Mouse (Mus musculus): ENCODE results near the gene Garem2. TPM values are rescaled to one million over a fixed set of nuclear protein-coding genes. Genes with fewer than 3 reads are reported as not detected.
A peak's percentile ranks its signal among the peaks of the same experiment; 100 is the strongest.

Gene Garem2
- polyA plus RNA-seq, 1 experiment from 2014 or later = 24.9 TPM

DNA sequence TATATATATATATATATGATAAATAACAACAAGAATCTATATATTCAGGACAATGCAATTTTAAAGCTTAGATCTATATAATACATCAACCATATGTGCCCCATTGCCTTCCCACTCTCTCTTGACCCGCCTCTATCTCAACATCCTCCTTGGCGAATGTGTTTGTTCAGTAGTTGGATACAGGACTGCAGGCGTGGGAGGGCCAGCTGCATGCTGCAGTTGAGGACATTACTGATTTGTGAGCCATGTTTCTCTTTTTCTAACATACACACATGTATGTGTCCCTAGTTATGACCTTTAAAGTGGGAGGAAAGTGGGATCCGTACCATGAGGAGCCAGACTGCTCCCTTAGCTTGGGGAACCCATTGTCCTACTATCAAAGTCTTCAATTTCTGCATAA is 26.3 kb downstream of the Garem2 start:
- ATAC-seq (ENCODE audit: low FRiP score, low read depth) = no peak
- WGBS = 89% methylated on average over 4 of the region's 4 CpGs
- Histone ChIP-seq H3K4me3 (no peak overlapping the region), H3K27me3 (no peaks in the 10 kb centered on the region), H3K36me3 (peaks cover 84% of the 10 kb centered on the region), H3K9me3 (no peaks in the 10 kb centered on the region), H3K4me2 (replicated peaks) (no peak overlapping the region), H3K9ac (replicated peaks) (no peak overlapping the region), H3K27ac (replicated peaks) (no peak overlapping the region), H3K4me1 (no peaks in the 10 kb centered on the region)

DNA sequence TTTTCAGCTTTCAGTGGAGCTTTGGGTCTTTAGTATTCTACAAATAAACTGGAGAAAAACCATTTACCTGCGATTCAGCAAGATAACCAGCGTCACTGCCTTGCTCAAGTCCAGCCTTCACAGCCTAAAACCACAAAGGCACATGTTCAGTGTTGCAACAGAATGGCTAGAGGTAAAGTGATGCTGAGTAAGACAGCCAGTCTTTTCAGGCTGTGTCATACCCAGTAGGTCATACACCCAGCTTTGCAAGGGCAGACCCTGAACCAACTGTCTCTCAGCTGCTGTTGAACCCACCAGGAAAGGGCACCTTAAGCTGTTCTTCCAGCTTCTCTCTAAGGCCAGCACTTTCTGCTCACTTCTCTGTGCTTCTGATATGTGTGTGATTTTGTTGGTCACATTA is 27.2 kb downstream of the Garem2 start:
- H3K9me3 ChIP-seq = no peaks in the 10 kb centered on the region
- H3K27ac ChIP-seq (replicated peaks) = no peak overlapping the region
- no peak overlapping the region for H3K4me3 ChIP-seq
- H3K36me3 ChIP-seq = peaks cover 78% of the 10 kb centered on the region
- H3K9ac ChIP-seq (replicated peaks) = no peak overlapping the region
- no peak overlapping the region for H3K4me2 ChIP-seq (replicated peaks)
- H3K27me3 ChIP-seq = no peaks in the 10 kb centered on the region
- ATAC-seq (ENCODE audit: low FRiP score, low read depth) = no peak
- WGBS = 89% methylated on average over 2 of the region's 2 CpGs
- H3K4me1 ChIP-seq = no peaks in the 10 kb centered on the region

DNA sequence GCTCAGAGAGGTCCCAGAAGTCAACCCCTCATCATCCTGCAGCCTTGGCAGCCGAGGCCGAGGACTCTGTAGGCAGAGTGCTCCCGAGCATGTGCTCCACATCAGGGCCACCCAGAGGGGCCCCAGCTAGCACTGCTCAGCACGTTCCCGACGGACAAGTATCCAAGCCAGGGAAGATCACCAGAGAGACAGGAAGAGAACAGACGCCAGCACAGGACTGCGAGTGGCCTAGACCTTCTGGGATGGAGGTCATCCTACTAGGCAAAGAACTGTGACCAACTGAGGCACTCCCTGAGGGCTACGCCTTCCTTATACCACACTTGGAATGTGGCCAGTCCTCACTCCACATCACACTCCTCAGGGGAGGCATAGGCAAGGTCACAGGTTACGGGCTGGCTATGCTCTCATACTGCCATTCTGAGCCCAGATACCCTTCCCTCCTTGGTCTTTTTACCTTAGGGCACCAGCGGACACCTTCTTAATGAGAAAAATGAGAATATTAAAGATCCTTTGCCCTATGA is 30.8 kb downstream of the Garem2 start:
- Histone ChIP-seq H3K27me3 (no peaks in the 10 kb centered on the region), H3K9me3 (no peaks in the 10 kb centered on the region), H3K27ac (replicated peaks) (no peak overlapping the region), H3K36me3 (peaks cover 72% of the 10 kb centered on the region), H3K9ac (replicated peaks) (no peak overlapping the region), H3K4me1 (no peaks in the 10 kb centered on the region), H3K4me3 (no peak overlapping the region), H3K4me2 (replicated peaks) (no peak overlapping the region)
- WGBS = 96% methylated on average over 11 of the region's 11 CpGs
- no peak for ATAC-seq (ENCODE audit: low FRiP score, low read depth)

DNA sequence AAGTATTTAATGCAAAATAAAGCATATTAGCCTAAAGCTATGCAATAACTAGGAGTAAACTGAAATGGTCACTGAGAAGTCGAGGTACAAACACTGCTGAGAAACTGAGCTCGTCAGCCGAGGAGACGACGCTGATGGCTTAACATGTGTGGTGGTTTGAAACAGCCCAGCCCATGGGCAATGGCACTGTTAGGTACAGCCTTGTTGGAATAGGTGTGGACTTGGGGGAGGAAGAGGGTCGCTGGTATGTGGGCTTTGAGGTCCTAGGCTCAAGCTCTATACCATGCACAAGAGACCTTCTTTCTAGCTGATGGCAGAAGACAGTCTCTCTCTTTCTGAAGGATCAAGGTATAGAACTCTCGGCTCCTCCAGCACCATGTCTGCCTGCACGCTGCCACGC is 32.3 kb downstream of the Garem2 start:
- Histone ChIP-seq H3K36me3 (peaks cover 75% of the 10 kb centered on the region), H3K4me1 (no peaks in the 10 kb centered on the region), H3K27ac (replicated peaks) (no peak overlapping the region), H3K9ac (replicated peaks) (no peak overlapping the region), H3K4me3 (no peak overlapping the region), H3K9me3 (no peaks in the 10 kb centered on the region), H3K27me3 (no peaks in the 10 kb centered on the region), H3K4me2 (replicated peaks) (no peak overlapping the region)
- no peak for ATAC-seq (ENCODE audit: low FRiP score, low read depth)
- 93% methylated on average over 9 of the region's 9 CpGs for WGBS

DNA sequence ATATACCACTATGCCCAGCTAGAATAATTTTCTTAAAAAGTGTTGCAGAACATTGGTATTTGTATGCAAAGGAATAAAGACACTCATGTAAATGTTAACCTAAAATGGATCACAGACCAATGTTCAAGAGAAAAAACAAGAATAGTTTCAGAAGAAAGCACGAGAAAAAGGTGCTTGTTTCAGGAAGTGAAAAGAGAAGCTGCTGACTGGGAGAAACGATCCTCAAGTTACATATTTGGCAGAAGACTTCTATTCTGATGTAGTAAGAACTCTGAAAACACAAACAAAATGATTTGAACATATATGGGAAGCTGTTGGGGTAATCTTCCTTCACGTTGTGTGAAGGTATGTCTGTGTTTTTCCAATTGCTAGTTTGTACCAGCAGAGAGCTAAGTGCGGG is 33.2 kb downstream of the Garem2 start:
- Histone ChIP-seq H3K27me3 (no peaks in the 10 kb centered on the region), H3K36me3 (peaks cover 79% of the 10 kb centered on the region), H3K4me2 (replicated peaks) (no peak overlapping the region), H3K27ac (replicated peaks) (no peak overlapping the region), H3K9ac (replicated peaks) (no peak overlapping the region), H3K4me3 (no peak overlapping the region), H3K4me1 (no peaks in the 10 kb centered on the region), H3K9me3 (no peaks in the 10 kb centered on the region)
- no peak for ATAC-seq (ENCODE audit: low FRiP score, low read depth)
- 93% methylated on average over 4 of the region's 4 CpGs for WGBS

DNA sequence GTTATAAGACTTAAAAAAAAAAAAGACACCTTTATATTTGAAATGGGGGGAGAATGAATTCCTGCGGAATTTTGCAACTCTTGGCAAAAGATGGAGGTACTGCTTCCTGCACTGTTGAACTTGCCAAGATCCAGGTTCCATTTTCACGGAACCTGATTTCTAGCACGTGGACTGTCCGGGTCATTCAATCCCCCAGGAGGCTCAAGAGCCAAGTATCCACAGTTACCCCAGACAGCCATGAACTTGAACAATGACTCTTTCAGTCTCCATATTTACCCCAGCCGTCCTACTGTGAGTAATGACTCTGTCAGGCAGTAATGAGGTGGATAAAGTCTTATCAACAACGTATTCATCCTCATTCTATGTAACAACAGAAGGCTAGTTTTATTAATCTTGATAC is 41.6 kb downstream of the Garem2 start:
- 88% methylated on average over 6 of the region's 6 CpGs for whole genome bisulfite sequencing
- Histone ChIP-seq H3K9ac (replicated peaks) (no peak overlapping the region), H3K27me3 (no peaks in the 10 kb centered on the region), H3K4me2 (replicated peaks) (no peak overlapping the region), H3K27ac (replicated peaks) (no peak overlapping the region), H3K36me3 (peaks cover 45% of the 10 kb centered on the region), H3K9me3 (no peaks in the 10 kb centered on the region), H3K4me3 (no peak overlapping the region), H3K4me1 (no peaks in the 10 kb centered on the region)
- ATAC-seq (ENCODE audit: low FRiP score, low read depth) = no peak

DNA sequence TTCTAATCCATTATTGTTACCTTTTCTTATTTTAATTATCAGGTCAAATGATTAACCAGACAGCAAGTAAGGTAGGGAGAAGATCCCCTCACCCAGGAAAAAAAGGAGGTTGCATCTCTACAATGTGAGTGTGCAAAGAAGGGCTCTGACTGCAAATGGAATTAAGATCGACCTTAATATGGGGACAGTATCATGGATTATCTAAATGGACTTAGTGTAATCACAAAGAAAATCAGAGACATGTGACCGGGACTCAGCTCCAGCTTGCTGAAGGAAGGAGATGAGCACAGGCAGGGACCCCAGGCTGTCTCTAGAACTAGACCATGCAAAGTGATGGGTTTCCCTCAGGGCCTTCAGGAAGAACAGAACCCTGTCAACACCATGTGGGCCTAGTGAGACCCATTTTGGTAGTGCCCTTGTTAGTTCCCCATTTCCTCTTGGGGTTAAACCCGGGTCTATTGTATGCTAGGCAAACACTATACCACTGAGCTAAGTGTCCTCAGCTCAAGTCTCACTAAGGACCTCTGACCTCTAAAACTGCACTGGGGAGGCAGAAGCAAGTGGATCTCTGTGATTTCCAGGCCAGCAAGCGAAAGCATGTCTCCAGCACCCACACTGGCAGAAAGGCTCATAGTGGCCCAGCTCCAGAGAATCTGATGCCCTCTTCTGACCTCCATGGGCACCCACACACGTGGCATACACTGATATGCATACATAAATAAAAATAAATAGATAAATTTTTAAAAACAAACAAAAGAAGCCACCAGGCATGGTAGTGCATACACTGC is 43.4 kb downstream of the Garem2 start:
- Histone ChIP-seq H3K4me2 (replicated peaks) (no peak overlapping the region), H3K9ac (replicated peaks) (no peak overlapping the region), H3K27me3 (no peaks in the 10 kb centered on the region), H3K36me3 (peaks cover 27% of the 10 kb centered on the region), H3K27ac (replicated peaks) (no peak overlapping the region), H3K4me3 (no peak overlapping the region), H3K4me1 (peaks cover 2% of the 10 kb centered on the region; the same call in 1 of the 2 replicates), H3K9me3 (no peaks in the 10 kb centered on the region)
- 90% methylated on average over 5 of the region's 5 CpGs for WGBS
- ATAC-seq (ENCODE audit: low FRiP score, low read depth) = no peak

DNA sequence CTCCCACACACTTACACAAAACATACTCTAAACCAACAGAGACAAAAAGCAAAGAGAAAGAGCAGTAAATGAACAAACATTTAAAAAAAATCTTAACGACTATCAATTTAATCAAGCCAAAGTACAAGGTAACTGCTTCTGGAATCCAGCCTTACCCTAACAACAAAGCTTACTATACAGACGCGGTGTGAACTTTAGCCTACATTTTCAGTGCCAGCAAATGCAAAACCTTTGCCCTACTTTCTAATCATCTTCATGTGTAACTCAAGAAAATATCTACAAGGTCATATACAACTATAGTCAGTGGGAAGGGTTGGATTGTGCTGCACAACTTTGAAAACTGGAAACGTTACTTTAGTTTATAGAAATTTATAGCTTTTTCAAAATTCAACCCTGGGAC is 47.0 kb downstream of the Garem2 start:
- Histone ChIP-seq H3K27me3 (no peaks in the 10 kb centered on the region), H3K4me2 (replicated peaks) (no peak overlapping the region), H3K36me3 (no peaks in the 10 kb centered on the region), H3K9me3 (no peaks in the 10 kb centered on the region), H3K9ac (replicated peaks) (no peak overlapping the region), H3K27ac (replicated peaks) (no peak overlapping the region), H3K4me1 (peaks cover 19% of the 10 kb centered on the region), H3K4me3 (no peak overlapping the region)
- WGBS = 73% methylated on average over 4 of the region's 4 CpGs
- ATAC-seq (ENCODE audit: low FRiP score, low read depth) = no peak

DNA sequence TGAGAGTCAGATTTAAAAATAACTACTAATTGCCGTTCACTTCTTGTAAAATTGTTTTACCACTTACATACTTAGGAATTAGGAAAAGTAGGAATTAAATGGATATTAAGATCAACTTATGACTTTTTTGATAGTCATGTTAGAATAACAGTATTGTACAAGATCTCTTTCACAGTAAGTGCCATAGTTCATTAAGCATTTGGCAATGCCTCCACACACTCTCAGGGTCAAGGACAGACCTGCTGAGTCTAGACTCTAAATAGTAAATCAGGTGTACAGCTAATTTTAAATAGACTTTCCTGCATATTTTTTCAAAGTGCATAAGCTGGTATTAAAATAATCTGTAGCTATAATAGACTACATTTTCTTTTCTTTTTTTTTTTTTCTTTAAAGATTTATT is 47.5 kb downstream of the Garem2 start:
- Histone ChIP-seq H3K27me3 (no peaks in the 10 kb centered on the region), H3K9ac (replicated peaks) (no peak overlapping the region), H3K9me3 (no peaks in the 10 kb centered on the region), H3K4me2 (replicated peaks) (no peak overlapping the region), H3K27ac (replicated peaks) (no peak overlapping the region), H3K36me3 (no peaks in the 10 kb centered on the region), H3K4me3 (no peak overlapping the region), H3K4me1 (peaks cover 19% of the 10 kb centered on the region)
- 94% methylated on average over 1 of the region's 1 CpGs for WGBS
- ATAC-seq (ENCODE audit: low FRiP score, low read depth) = no peak

DNA sequence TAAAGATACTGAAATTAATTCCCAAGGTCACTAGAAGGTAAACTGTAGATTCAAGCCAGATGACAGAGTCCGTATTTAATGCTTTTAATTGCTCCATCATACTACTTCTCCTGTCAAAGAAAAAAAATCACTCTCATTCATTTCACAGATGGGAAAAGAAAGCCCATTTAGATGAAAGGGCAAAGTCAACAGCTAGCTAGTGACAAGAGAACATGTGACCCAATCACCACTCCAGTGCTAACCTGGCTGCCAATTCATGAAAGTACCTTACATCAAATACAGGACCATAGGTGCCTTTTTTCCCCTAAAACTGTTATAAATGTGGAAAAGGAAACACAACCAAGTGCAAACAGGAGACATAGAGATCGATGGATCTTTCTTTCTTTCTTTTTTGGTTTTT is 48.3 kb downstream of the Garem2 start:
- Histone ChIP-seq H3K9me3 (no peaks in the 10 kb centered on the region), H3K4me1 (peaks cover 19% of the 10 kb centered on the region)

DNA sequence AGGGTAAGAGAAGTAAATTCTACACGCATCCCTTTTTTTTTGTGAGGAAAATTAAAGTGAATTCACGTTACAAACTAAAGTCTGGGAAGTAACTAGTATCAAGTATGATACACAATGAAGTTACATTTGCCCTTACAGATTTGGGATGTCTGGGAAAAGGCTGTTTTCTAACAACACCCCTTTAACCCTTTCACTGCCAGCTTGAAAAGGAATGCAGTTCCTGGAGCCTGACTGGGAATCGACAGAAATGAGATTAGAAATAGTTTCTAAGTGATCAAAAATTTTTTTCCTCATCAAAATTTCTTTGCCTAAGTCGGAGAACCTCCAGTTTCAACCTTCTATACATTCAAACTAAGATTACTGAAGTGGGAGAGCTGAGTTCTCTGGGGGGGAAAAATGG is 49.1 kb downstream of the Garem2 start:
- 28% methylated on average over 4 of the region's 4 CpGs for WGBS
- Histone ChIP-seq H3K9me3 (no peaks in the 10 kb centered on the region), H3K9ac (replicated peaks) (peak overlapping the region; percentile 89), H3K27ac (replicated peaks) (no peak overlapping the region), H3K36me3 (no peaks in the 10 kb centered on the region), H3K4me2 (replicated peaks) (peak overlapping the region; percentile 90), H3K27me3 (no peaks in the 10 kb centered on the region), H3K4me1 (peaks cover 19% of the 10 kb centered on the region), H3K4me3 (peak overlapping the region; percentile 94)
- no peak for ATAC-seq (ENCODE audit: low FRiP score, low read depth)

More for the DNA sequence above, 48.3 kb downstream of the Garem2 start:
- Histone ChIP-seq H3K9ac (replicated peaks) (no peak overlapping the region), H3K4me2 (replicated peaks) (no peak overlapping the region), H3K36me3 (no peaks in the 10 kb centered on the region), H3K27me3 (no peaks in the 10 kb centered on the region), H3K4me3 (no peak overlapping the region), H3K27ac (replicated peaks) (no peak overlapping the region)
- no peak for ATAC-seq (ENCODE audit: low FRiP score, low read depth)
- WGBS = 92% methylated on average over 2 of the region's 2 CpGs

DNA sequence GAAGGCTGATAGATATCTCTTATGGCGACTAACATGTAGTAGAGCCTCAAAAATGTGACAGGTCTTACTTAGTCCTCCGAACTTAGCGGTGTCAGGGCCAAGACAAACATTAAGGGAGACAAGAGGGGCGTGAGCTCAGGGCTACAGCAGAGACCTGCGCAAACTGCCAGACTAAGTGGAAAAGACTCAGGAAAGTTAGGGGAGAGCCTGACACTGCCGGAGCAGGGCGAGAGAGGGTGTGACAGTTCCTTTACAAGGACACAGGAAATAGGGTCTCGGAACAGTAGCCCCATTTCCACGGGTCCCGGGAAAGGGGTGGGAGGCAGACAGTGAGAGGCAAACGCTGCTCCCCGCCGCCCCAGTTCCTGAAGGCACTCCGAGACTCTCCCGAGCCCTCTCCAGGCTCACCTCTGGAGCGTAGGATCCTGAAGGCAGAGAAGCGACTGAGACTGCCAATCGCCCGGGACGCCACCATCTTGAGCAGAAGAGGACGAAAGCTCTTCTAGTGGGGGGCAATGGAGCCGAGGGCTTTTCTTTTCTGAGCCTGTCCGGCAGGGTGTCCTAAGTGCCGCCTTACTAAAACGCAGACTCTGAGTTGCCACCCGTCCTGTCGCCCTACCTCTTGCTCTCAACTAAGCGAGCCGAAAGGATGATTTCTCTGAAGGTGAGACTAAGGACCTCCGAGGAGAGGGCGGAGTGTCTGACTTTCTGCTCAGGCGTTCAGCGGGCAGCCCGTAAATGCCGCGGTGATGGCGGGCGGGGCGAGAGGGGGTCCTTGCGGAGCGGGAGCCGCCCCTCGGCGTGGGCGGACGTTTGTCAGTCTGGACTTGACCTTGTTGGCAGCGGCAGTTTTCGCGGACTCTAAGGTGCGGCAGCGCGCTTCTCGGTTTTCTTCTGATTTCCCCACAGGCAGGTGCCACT is 49.8 kb downstream of the Garem2 start, which contains the start of the genes Hadha and Hadhb:
Gene Hadha, minus strand, starts transcription at position 689 of the 921 bp plus-strand sequence.
Gene Hadhb, plus strand, starts transcription at position 775 of the 921 bp plus-strand sequence.
- peak; percentile 93 for ATAC-seq (ENCODE audit: low FRiP score, low read depth)
- Histone ChIP-seq H3K4me2 (replicated peaks) (peak within 1 kb of the TSS; percentile 90), H3K4me3 (peak within 1 kb of the TSS; percentile 94), H3K9ac (replicated peaks) (peak within 1 kb of the TSS; percentile 89), H3K36me3 (no peaks in the 10 kb centered on the region), H3K9me3 (no peaks in the 10 kb centered on the region), H3K27ac (replicated peaks) (peak within 1 kb of the TSS; percentile 79), H3K27me3 (no peaks in the 10 kb centered on the region), H3K4me1 (peaks cover 19% of the 10 kb centered on the region)
- WGBS = under 1% methylated on average over 53 of the region's 53 CpGs

All from midbrain, embryonic 12.5 days (tissue).